Mouse (Mus musculus) limb, embryonic 12.5 days (tissue): Measurements from ENCODE around the gene Cdca4. TPM values are rescaled to one million over a fixed set of nuclear protein-coding genes. Genes with fewer than 3 reads are reported as not detected.

Source experiments
- ATAC-seq: fragments of 200-750 bp; cut with Nextera tagmentation; 2 replicates; pipeline ENCODE4 v1.8.0; 2017; ENCODE audit warnings: low read depth, moderate TSS enrichment; ENCODE audit not compliant: insufficient number of reproducible peaks, insufficient read depth, low FRiP score, low TSS enrichment
- H3K27ac ChIP-seq: fragments of 300-500 bp; sonication (generic); 2 replicates; pipeline ENCODE4 v1.5.1; 2016; ENCODE audit warnings: mild to moderate bottlenecking, moderate library complexity
- H3K27me3 ChIP-seq: fragments of 300-500 bp; sonication (generic); 2 replicates; pipeline ENCODE4 v1.6.1; 2016; ENCODE audit warnings: mild to moderate bottlenecking, moderate library complexity
- H3K36me3 ChIP-seq: fragments of 300-500 bp; sonication (generic); 2 replicates; pipeline ENCODE4 v1.6.1; 2016; ENCODE audit warnings: mild to moderate bottlenecking, moderate library complexity
- H3K4me1 ChIP-seq: fragments of 300-500 bp; sonication (generic); replicated peaks from 2 replicates; pipeline ENCODE4 v1.6.1; 2016
- H3K4me2 ChIP-seq: fragments of 300-500 bp; sonication (generic); 2 replicates; pipeline ENCODE4 v1.6.1; 2016; ENCODE audit warnings: mild to moderate bottlenecking, moderate library complexity
- H3K4me3 ChIP-seq: fragments of 300-500 bp; sonication (generic); replicated peaks from 2 replicates; pipeline ENCODE4 v1.5.1; 2016; ENCODE audit warnings: mild to moderate bottlenecking
- H3K9ac ChIP-seq: fragments of 300-500 bp; sonication (generic); replicated peaks from 2 replicates; pipeline ENCODE4 v1.6.1; 2016; ENCODE audit warnings: mild to moderate bottlenecking, moderate library complexity
- H3K9me3 ChIP-seq: fragments of 300-500 bp; sonication (generic); 2 replicates; pipeline ENCODE4 v1.6.1; 2016; ENCODE audit warnings: mild to moderate bottlenecking, moderate library complexity
- WGBS: fragments of 180-500 bp; shearing (Covaris S2); methylation state at CpG from one replicate; pipeline ENCODE4 v1.1.7; 2016; 5-methylcytosine and 5-hydroxymethylcytosine counted together
- polyA plus RNA-seq: library from polyadenylated mRNA; unstranded; fragments of >200 nt; fragmentation: Nextera tagmentation; extraction: Ambion mirVana; gene quantifications from 2 replicates; pipeline ENCODE4 v1.2.1, GENCODE M21; 2016

Cdca4 gene
- polyA plus RNA-seq, 1 experiment from 2014 or later, result 166 TPM

DNA sequence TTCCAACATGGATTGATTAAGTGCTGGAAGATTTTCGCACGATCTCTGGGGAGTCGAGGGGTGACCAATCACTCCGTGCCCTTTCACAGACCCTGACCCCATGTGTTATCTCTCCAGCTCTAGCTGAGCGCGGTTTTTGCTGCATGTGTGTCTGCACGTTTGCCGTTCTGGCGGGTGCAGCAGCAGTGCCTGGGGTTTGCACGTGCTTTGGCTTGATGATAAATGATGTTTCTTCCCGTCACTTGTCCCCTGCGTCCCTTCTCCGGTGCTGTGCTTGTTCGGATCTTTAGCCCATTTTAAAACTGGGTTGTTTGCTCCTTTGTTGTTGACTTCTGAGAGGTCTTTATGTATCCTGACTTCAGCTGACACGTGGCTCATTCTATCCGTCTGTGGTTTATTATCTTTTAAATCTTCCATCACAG is 40.6 kb upstream of the Cdca4 start:
- 7% methylated on average over 16 of the region's 16 CpGs for WGBS
- Histone ChIP-seq H3K9me3 (no peaks in the 10 kb centered on the region), H3K4me3 (no peak overlapping the region), H3K27ac (no peak overlapping the region), H3K27me3 (peaks cover 63% of the 10 kb centered on the region), H3K4me2 (peak overlapping the region; percentile 27), H3K9ac (0 out of 2 replicates have a peak overlapping the region, but pooled peaks have one; percentile 23), H3K36me3 (no peaks in the 10 kb centered on the region), H3K4me1 (peaks cover 16% of the 10 kb centered on the region)
- ATAC-seq, result no peak

DNA sequence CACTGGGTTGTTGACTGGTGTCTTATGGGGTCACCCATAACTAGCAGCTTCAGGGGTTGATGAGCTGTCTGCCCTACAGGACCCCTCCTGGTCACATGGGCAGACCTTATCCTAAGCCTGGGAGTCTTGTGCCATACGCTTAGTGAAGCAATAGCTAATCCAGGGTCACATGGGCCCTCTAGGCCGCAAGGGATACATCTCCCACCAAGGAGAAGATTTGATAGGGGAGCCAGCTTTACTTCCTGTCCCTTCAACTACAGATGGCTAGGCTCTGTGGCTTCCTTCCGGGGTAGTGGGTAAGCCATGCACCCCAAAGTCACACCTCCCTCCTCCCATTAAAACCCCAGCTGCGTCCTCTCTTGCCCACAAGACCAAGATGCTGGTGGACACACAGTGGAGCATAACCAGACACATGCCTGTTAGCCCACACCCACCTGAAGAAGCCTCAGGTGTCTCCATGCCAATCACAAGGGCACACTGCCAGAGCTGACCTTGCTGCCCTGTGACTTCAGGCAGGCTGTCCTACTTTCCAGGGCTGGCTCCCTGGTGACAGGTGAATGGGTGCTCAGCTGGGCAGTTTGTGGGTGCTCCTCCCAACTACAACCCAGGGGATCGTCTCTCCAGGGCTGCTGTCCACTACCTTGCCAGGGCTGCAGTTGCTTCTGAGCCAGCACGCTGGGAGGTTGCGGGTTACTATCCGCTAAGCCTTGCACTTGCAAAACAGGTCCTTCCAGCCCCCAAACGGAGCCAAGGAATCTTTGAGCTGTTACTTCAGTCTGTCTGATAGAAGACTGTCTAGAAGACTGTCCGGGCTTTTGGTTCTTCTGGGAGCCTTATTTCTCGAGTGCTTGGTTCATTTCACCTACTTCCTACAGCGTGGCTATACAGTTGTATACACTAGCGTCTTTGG is 39.2 kb upstream of the Cdca4 start, which contains the start of gene Gpr132:
Gene Gpr132, minus strand, starts transcription at position 51 of the 910 bp plus-strand sequence.
- no peak within 1 kb of the TSS for H3K27ac ChIP-seq
- H3K9me3 ChIP-seq, result no peaks in the 10 kb centered on the region
- ATAC-seq, result no peak
- 62% methylated on average over 13 of the region's 13 CpGs for WGBS
- H3K9ac ChIP-seq, result peak within 1 kb of the TSS; percentile 31; the same call in 1 of the 2 replicates
- no peak within 1 kb of the TSS for H3K4me2 ChIP-seq
- H3K4me1 ChIP-seq, result peaks cover 7% of the 10 kb centered on the region
- H3K4me3 ChIP-seq, result no peak within 1 kb of the TSS
- no peaks in the 10 kb centered on the region for H3K36me3 ChIP-seq
- peaks cover 49% of the 10 kb centered on the region for H3K27me3 ChIP-seq

DNA sequence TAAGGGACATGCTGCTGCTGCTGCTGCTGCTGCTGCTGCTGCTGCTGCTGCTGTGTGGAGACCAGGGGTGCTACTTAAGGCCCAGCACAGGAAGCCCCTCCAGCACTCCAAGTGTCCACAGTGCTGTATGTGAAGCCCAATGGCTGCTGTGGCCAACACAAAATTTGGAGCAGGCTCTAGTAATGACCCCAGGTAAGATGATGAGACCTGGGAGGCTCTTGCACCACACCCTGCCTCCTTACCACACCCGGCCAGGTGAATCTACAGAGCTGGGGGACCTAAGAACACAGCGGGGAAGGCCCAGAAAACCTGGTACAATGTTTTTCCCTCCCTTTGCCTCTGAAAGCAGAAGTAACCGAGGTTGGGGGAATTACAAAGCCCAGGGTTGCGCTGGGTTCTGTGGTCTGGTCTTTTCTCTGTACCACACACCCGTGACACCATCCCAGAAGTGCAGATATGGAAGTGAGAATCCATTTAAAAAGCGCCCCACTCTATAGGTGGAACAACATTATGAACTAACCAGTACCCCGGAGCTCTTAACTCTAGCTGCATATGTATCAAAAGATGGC is 38.0 kb upstream of the Cdca4 start:
- Histone ChIP-seq H3K4me1 (peaks cover 7% of the 10 kb centered on the region), H3K4me2 (no peak overlapping the region), H3K9ac (peak overlapping the region; percentile 31; the same call in 1 of the 2 replicates), H3K36me3 (no peaks in the 10 kb centered on the region), H3K27me3 (peaks cover 37% of the 10 kb centered on the region), H3K27ac (no peak overlapping the region), H3K4me3 (no peak overlapping the region), H3K9me3 (no peaks in the 10 kb centered on the region)
- WGBS, result 88% methylated on average over 7 of the region's 7 CpGs
- ATAC-seq, result no peak

- 77% methylated on average over 8 of the region's 8 CpGs for WGBS
- no peaks in the 10 kb centered on the region for H3K36me3 ChIP-seq
- H3K27ac ChIP-seq, result no peak overlapping the region
- H3K27me3 ChIP-seq, result peaks cover 32% of the 10 kb centered on the region
- H3K4me2 ChIP-seq, result no peak overlapping the region
- no peak overlapping the region for H3K4me3 ChIP-seq
- H3K9me3 ChIP-seq, result no peaks in the 10 kb centered on the region
- no peak for ATAC-seq
- peak overlapping the region; percentile 31; the same call in 1 of the 2 replicates for H3K9ac ChIP-seq
- peaks cover 12% of the 10 kb centered on the region for H3K4me1 ChIP-seq
Observed at GRCm38 (mm10) chr12:112866467-112867080, 37.4 kb upstream of the Cdca4 start.

DNA sequence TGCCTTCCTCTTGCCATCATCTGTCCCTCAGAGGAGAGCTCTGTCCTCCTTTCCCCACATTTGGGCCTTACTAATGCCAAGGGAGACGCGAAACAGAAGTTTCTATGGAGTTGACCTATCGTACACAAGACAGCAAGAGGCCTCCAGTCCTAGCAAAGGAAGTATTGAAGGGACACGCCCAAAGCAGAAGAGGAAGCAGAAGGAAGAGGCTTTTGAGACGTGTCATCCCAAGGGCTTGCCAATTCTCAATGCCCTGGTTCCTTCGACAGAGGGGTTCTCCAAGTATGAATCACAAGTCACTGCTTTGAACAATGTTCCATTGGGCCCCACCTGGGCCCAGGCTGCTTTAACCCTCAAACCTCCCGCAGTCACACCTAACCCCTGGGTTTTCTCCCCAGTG is 35.6 kb upstream of the Cdca4 start:
- no peak for ATAC-seq
- WGBS, result 85% methylated on average over 7 of the region's 7 CpGs

GRCm38 (mm10) chr12:112861911-112862321 is 32.7 kb upstream of the Cdca4 start:
- Histone ChIP-seq H3K36me3 (no peaks in the 10 kb centered on the region), H3K9ac (no peak overlapping the region), H3K4me2 (no peak overlapping the region), H3K27ac (no peak overlapping the region), H3K4me1 (0 out of 2 replicates have a peak, but pooled peaks cover 5% of the 10 kb centered on the region), H3K9me3 (no peaks in the 10 kb centered on the region), H3K4me3 (no peak overlapping the region), H3K27me3 (no peaks in the 10 kb centered on the region)
- ATAC-seq, result no peak
- WGBS, result 64% methylated on average over 9 of the region's 9 CpGs

More for the DNA sequence above, 35.6 kb upstream of the Cdca4 start:
- no peaks in the 10 kb centered on the region for H3K36me3 ChIP-seq
- H3K4me3 ChIP-seq, result no peak overlapping the region
- H3K27ac ChIP-seq, result no peak overlapping the region
- H3K4me1 ChIP-seq, result peaks cover 8% of the 10 kb centered on the region
- no peaks in the 10 kb centered on the region for H3K9me3 ChIP-seq
- H3K9ac ChIP-seq, result no peak overlapping the region
- H3K4me2 ChIP-seq, result no peak overlapping the region
- peaks cover 17% of the 10 kb centered on the region for H3K27me3 ChIP-seq

DNA sequence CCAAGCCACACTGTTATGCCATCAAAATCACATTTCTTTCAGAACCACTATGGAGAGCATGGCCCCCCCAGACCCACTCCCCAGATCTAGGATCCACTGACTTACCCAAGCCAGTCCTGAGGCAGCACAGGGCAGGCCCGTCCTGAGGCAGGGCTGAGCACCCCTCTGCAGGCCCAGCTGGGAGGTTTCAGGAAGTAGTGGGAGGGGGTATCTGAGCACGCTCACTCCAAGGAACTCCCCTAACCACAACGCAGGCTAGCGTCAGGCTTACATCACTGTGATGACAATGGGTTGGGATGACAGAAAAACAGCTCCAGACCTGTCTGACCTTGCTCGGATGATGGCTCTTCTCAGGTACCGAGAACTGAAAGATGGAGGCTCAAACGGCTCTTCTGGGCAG is 31.5 kb upstream of the Cdca4 start:
- no peak overlapping the region for H3K9ac ChIP-seq
- no peak for ATAC-seq
- no peak overlapping the region for H3K4me3 ChIP-seq
- no peak overlapping the region for H3K4me2 ChIP-seq
- 0 out of 2 replicates have a peak, but pooled peaks cover 5% of the 10 kb centered on the region for H3K4me1 ChIP-seq
- H3K27me3 ChIP-seq, result no peaks in the 10 kb centered on the region
- H3K36me3 ChIP-seq, result no peaks in the 10 kb centered on the region
- H3K27ac ChIP-seq, result no peak overlapping the region
- WGBS, result 67% methylated on average over 7 of the region's 7 CpGs
- no peaks in the 10 kb centered on the region for H3K9me3 ChIP-seq

GRCm38 (mm10) chr12:112859930-112860329 is 30.7 kb upstream of the Cdca4 start:
- Histone ChIP-seq H3K4me3 (no peak overlapping the region), H3K36me3 (no peaks in the 10 kb centered on the region), H3K27me3 (no peaks in the 10 kb centered on the region), H3K9ac (no peak overlapping the region), H3K9me3 (no peaks in the 10 kb centered on the region), H3K4me2 (no peak overlapping the region), H3K27ac (no peak overlapping the region), H3K4me1 (0 out of 2 replicates have a peak, but pooled peaks cover 5% of the 10 kb centered on the region)
- ATAC-seq, result no peak
- 67% methylated on average over 8 of the region's 8 CpGs for WGBS

GRCm38 (mm10) chr12:112858581-112859336 is 29.5 kb upstream of the Cdca4 start:
- Histone ChIP-seq H3K9ac (no peak overlapping the region), H3K4me2 (no peak overlapping the region), H3K27me3 (no peaks in the 10 kb centered on the region), H3K4me3 (no peak overlapping the region), H3K9me3 (no peaks in the 10 kb centered on the region), H3K27ac (no peak overlapping the region), H3K4me1 (0 out of 2 replicates have a peak, but pooled peaks cover 5% of the 10 kb centered on the region), H3K36me3 (no peaks in the 10 kb centered on the region)
- no peak for ATAC-seq
- WGBS, result 88% methylated on average over 9 of the region's 9 CpGs

DNA sequence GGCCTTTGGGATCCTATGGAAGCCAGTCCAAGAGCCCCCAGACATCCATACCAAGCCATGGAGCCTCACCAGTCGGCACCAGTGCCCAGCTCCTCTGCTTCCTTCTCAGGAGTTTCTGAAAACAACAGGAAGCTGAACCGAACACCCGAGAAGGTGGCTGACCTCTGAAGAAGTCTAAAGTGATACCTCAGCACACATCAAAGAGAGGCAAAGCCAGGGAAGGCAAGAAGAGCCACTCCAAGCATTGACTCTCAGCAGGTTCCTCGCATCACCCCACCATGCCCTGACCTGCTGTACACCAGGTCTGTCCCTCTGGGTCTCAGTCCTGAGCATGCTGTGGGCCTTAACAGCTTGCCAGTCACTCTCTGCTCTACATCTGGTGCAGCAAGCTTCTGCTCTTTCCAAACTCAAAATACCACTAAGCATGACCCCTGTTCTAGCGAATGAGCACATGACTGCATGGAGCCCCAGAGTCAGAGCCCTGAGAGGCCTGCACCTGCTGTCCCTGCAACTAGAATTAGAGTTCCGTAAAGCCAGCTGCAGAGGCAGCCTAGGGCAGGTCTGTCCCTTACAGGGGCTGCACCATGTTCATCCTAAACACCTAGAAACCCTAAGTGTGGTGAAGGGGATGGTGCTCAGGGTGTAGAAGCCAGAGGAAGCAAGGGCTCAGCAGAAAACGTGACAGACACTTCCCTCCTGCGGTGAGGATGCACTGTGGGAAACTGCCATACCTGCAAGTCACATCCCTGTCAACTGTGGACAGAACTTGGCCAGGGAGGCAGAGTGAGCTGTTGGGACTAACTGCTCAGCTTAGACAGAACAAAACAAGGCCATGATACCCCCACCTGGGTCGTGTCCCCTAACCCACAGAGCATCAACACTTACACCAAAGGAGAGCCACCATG is 28.1 kb upstream of the Cdca4 start:
- no peak overlapping the region for H3K4me2 ChIP-seq
- WGBS, result 68% methylated on average over 9 of the region's 9 CpGs
- H3K4me1 ChIP-seq, result 0 out of 2 replicates have a peak, but pooled peaks cover 5% of the 10 kb centered on the region
- H3K27ac ChIP-seq, result no peak overlapping the region
- no peak overlapping the region for H3K9ac ChIP-seq
- H3K9me3 ChIP-seq, result no peaks in the 10 kb centered on the region
- no peaks in the 10 kb centered on the region for H3K27me3 ChIP-seq
- no peaks in the 10 kb centered on the region for H3K36me3 ChIP-seq
- H3K4me3 ChIP-seq, result no peak overlapping the region
- no peak for ATAC-seq
